Mouse (Mus musculus) thymus, adult 2 months (tissue): Measurements from ENCODE around the gene Btbd19.

Experiments
- CTCF ChIP-seq: fragments of 200-500 bp; IDR thresholded peaks from 2 replicates; pipeline ENCODE4 v1.5.1; 2012; ENCODE audit warnings: mild to moderate bottlenecking, control low read depth, low read length, moderate library complexity, borderline replicate concordance; ENCODE audit not compliant: control insufficient read depth, poor library complexity, insufficient read depth; ENCODE audit errors: extremely low read depth
- POLR2A ChIP-seq: fragments of 200-500 bp; IDR thresholded peaks from 2 replicates; pipeline ENCODE4 v1.6.1; 2012; ENCODE audit warnings: mild to moderate bottlenecking, low read length, control low read depth, moderate library complexity; ENCODE audit not compliant: control insufficient read depth, poor library complexity, insufficient read depth; ENCODE audit errors: extremely low read depth

DNA sequence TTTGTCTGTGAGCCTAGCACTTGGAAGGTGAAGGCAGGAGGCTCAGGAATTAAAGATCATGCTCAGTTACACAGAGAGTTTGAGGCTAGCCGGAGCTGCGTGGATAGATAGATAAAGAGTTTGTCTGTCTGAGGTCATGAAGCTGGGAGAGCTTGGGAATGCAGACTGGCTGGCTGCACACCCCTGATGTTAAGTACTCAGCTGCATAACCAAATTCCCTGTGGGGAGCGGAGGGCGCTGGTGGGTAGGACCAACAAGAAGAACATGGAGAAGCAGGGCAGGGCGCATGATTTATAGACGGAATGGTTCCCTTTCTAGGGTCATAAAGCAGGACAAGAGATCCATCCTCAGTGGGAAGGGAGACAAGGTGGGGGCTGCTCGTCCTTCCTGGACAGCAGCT lies 17.5 kb upstream of the Btbd19 start:
- TF ChIP-seq CTCF = no peak
- no peak for TF ChIP-seq POLR2A
